Mouse (Mus musculus) myocyte (in vitro differentiated cells): ENCODE data around the gene Mrpl34.

ENCODE experiments used
- CEBPB ChIP-seq: IDR thresholded peaks from 2 replicates; pipeline ENCODE4 v1.6.1; 2011; ENCODE audit warnings: mild to moderate bottlenecking, moderate library complexity; ENCODE audit not compliant: poor library complexity, insufficient read depth, severe bottlenecking
- E2F4 ChIP-seq: IDR thresholded peaks from one replicate; pipeline ENCODE4 v1.6.1; 2011; ENCODE audit warnings: mild to moderate bottlenecking, control low read depth, moderate library complexity; ENCODE audit not compliant: insufficient read depth
- MAX ChIP-seq: IDR thresholded peaks from one replicate; pipeline ENCODE4 v1.6.1; 2011; ENCODE audit warnings: low read depth, mild to moderate bottlenecking, control low read depth
- MYOD1 ChIP-seq, 3 experiments: IDR thresholded peaks; one replicate each; pipeline ENCODE4 v1.6.1; 2011; ENCODE audit warnings: control low read depth in 2 of 3, low read depth in 2 of 3, mild to moderate bottlenecking in 2 of 3, moderate library complexity in 1 of 3; ENCODE audit not compliant: insufficient read length in 2 of 3, control insufficient read depth in 1 of 3
- POLR2A ChIP-seq: IDR thresholded peaks from one replicate; pipeline ENCODE4 v1.6.1; 2011; ENCODE audit warnings: low read depth, mild to moderate bottlenecking, control low read depth, moderate library complexity; ENCODE audit not compliant: insufficient read length
- POLR2AphosphoS2 ChIP-seq: IDR thresholded peaks from one replicate; pipeline ENCODE4 v1.6.1; 2011; ENCODE audit warnings: low read depth, control low read depth; ENCODE audit not compliant: insufficient read length
- TCF12 ChIP-seq: IDR thresholded peaks from one replicate; pipeline ENCODE4 v1.6.1; 2011; ENCODE audit warnings: mild to moderate bottlenecking, control low read depth; ENCODE audit not compliant: poor library complexity, insufficient read depth, severe bottlenecking
- TCF3 ChIP-seq: IDR thresholded peaks from one replicate; pipeline ENCODE4 v1.6.1; 2011; ENCODE audit warnings: low read depth, control low read depth; ENCODE audit not compliant: insufficient read length
- USF1 ChIP-seq: IDR thresholded peaks from one replicate; pipeline ENCODE4 v1.6.1; 2011; ENCODE audit warnings: low read depth, mild to moderate bottlenecking, control low read depth, moderate library complexity

DNA sequence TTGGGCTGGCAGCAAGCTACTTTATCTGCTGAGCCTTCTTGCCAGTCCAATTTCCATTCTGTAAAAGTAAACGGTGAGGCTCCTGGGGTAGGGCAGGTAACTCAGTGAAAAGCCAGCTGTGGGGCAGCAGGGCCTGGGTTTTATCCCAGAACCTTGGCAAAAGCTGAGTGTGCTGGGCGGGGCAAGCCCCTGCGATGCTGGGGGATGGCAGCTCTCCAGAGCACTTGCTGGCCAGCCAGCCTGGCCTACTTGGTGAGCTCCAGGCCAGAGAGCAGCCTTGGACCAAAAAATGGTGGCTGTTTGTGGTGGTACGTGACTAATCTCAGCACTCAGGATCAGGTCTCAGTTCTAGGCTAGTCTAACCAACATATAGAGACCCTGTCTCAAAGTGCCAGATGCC, 41.2 kb downstream of the Mrpl34 start:
- TF ChIP-seq POLR2A: no peak
- no peak for TF ChIP-seq E2F4
- TF ChIP-seq USF1: no peak
- no peak for TF ChIP-seq MAX
- TF ChIP-seq POLR2AphosphoS2: no peak
- TF ChIP-seq TCF12: no peak
- TF ChIP-seq CEBPB: no peak
- no peak for TF ChIP-seq TCF3
- no peak for TF ChIP-seq MYOD1 (IDR thresholded peaks at IDR 0.05; ENCODE audit: control insufficient read depth in 1 of 3, insufficient read length in 2 of 3, low read depth in 2 of 3)
